Mouse (Mus musculus) hematopoietic stem cell, adult 5-6 weeks (primary cell): ENCODE measurements around the gene Gm10197. TPM values are rescaled to one million over a fixed set of nuclear protein-coding genes. Genes with fewer than 3 reads are reported as not detected.
A peak's percentile ranks its signal among the peaks of the same experiment; 100 is the strongest.

Source experiments
- ATAC-seq, 2 experiments: fragments of 125-278 bp in 1 of 2; replicated peaks in 1 of 2; 2 replicates each; pipeline ENCODE4 v1.8.0; 2016 to 2017; ENCODE audit warnings: inconsistent platforms in 2 of 2, mild to moderate bottlenecking in 2 of 2, moderate number of reproducible peaks in 2 of 2, low read depth in 1 of 2, moderate TSS enrichment in 1 of 2; ENCODE audit not compliant: low FRiP score in 2 of 2, poor library complexity in 2 of 2, severe bottlenecking in 2 of 2, insufficient read depth in 1 of 2, low TSS enrichment in 1 of 2
- total RNA-seq: library from RNA; stranded (forward); fragments of 172-1452, 232-1000 nt; gene quantifications from 2 replicates; pipeline ENCODE4 v1.2.3, GENCODE M21; 2017

Gene Gm10197
- total RNA-seq = not detected in 2 replicates

DNA sequence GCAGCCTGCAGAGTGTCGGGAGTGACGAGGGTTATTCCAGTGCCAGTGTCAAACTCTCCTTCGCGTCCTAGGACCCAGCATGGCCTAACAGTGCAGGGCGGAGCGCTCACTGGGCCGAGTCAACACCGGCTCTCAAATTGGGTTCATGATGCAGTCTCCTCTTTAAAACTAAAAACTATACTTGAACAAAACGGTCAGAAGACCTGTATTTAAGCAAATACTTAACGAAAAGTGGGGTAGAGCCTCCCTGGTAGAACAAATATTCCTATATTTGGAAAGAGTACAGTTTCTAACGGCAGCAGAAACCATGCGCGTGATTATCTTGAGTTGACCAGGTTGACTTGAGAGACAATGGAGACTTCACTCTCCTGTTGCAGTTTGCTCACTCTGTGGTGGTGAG is at the start of gene Gm10197:
TSS of gene Gm10197 (minus strand) at position 101 of the 400 bp plus-strand sequence.
- no peak for ATAC-seq

DNA sequence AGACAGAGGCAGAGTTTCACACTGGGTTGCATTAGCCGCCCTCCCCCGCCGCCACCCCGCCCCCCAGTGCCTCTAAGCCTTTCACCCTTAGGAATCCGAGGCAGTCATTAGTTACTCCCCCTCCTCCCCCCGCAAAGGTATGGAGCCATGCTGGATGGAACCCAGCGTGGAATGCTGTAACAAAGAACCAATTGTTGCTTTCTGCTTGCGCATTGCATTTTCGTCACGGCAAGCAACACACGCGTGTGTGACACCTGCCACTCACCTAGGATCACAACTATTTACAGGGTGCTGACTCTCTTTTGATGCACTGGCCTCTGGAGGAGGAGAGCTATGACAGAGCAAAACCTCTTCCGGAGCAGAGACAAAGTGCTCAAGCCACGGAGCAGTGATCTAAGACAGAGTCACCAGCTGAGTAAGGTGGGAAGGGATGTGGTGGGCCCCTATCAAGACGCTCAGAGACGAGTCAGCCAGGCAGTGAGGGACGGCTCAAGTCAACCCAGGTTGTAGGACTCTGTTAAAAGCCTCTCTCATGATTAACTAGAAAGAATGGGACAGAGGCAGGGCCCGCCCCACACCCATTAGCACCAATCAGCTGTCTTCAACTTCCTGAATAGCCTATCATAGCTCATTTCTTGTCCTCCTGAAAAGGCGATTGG is 49.5 kb upstream of the Gm10197 start:
- peak; percentile 47 to 51 for ATAC-seq

DNA sequence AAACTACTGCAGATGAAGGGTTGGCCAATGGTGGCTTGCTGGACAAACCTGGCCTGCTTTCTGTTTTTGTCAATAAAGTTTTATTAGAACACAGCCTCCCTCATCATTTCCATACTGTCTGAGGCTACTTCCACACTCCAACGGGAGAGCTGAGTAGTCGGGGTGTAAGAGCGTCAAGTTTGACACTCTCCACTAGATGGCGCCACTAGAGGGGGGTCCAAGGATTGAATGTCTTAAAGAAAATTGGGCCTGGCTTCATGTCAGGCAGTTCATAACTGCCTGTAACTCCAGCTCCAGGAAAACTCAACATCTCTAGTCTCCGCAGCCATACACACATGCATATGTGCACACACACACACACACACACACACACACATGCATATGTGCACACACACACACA is 48.3 kb upstream of the Gm10197 start:
- no peak for ATAC-seq

- no peak for ATAC-seq
Observed at GRCm38 (mm10) chr19:53415198-53415597, 43.6 kb upstream of the Gm10197 start.

DNA sequence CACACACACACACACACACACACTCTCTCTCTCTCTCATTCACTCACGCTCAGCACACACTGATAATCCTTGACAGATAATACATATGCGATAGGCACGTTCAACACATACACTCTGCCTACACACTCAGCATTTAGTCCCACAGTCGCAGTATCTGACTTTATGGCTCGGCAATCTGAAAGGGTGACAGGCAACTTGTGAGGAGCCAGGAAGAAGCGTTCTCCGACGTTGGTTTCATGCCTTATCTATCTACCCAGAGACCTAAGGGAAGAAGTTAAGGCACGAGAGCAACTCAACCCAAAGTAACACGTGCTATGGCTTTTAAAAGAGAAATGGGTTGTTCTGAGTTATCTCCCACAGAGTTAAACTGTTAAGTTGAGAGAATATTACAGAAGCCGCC is 43.1 kb upstream of the Gm10197 start:
- ATAC-seq = no peak

DNA sequence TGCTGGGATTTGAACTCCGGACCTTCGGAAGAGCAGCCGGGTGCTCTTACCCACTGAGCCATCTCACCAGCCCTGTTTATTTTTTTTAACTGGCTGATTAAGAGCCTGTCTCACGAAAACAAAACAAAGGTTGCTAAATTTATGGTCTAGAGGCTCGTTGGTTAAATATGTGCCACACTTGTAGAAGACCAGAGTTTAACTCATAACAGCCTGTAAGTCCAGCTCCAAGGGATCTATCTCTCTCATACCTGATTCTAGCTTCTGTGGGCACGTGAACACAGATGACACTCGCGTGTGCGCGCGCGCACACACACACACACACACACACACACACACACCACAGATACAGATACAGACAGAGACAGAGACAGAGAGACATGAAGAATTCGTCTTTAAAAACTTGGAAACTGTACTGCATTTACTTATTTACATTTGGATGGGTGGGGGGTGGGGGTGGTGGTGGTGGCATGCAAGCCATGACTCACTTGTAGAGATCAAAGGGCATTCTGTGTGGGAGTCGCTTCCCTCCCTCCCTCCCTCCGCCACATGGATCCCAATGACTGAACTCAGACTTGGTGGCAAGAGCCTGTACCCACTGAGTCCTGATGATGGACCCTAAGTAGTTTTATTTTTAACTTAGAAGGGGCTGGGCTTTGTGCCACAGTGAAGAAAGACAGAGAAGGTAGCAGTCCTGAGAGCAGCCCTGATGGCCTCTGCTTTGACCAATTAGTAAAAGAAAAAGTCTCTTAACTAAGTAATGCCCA is 42.2 kb upstream of the Gm10197 start:
- no peak for ATAC-seq

DNA sequence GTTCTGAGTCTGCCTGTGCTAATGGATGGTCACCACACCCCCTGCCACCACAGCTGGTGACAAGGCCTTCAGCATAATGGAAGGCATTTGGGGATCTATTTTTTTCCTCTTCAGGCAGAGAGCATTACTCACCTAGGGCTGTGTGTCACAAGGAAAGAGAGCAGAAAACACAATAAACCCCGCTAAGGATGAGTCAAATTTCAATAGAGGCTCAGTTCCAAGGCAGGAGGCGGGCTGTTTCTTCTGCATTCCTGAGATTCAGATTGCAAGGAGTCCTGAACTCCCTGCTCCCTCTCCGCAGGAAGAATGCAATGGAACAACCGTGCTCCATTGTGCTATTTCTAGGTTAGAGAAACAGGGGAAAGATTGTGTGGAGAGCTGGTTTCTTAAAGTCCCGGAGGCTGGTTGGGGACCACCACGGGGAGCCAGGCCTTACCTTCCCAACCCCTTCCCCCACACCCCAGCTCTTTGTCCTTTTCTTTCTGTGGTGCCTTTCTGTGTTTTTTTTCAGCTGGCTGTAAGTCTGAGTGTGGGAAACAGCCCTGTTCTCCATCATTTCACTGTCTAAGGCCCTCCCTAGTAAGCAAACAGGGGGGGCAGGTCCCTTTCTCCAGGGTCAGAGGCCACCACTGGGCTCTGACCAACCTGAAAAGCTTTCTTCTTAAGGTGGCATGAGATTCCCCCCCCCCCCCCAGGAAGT is 40.7 kb upstream of the Gm10197 start:
- ATAC-seq = no peak

GRCm38 (mm10) chr19:53409663-53410307 is 38.2 kb upstream of the Gm10197 start:
- ATAC-seq = no peak

DNA sequence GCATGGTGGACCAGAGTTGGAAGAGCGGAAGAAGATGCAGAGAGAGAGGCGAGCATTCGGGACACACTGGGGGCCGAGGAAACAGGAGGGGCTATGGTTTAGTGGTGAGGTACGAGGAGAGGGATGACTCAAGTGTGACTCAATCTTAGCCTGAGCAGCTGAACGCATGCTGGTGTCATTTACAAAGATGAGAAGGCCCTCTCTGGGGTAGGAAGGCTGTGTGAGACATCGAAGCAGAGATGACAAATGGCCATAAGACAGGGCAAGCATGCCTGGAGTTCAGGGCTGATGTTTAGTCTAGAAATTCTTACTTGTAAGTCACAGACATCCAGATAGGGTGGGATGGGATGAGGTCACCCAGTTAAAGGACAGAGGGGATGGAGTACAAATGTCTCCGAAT is 36.8 kb upstream of the Gm10197 start:
- no peak for ATAC-seq

DNA sequence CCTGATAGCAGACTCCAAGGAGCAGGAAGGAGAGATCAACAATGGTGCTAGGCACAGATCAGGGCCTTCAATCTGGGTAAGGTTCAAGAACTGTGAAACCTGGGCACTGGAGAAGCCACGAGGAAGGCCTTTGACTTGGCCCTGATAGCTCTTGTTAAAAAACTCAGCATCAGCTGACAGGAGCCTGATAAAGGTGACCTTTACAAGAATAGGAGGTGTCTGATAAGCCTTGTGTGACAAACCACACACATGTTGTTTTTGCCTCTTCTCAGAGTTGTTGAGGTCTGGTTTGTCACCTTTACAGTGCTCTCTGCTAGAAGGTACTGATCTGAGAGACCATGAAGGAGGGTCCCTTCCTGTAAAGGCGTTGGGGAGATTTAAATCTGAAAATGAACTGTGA is 35.8 kb upstream of the Gm10197 start:
- no peak for ATAC-seq

DNA sequence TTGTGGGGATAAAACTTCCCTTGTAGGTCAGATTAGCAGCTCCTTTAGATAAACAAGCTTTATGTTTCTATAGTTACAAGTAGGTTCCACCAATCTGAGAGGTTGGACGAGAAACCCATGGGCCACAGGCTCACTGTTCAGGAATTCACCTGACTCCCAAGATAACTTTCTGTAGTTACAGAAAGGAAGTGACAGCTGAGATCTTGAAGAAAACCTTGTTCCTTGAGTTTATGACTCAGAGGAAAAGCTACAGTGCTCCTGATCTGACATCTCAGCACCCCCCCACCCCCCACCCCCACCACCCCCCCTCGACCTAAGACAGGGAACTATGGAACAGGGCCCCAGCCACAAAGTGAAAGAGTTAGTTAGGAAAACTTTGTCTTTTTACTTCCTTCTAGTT is 34.2 kb upstream of the Gm10197 start:
- peak in 1 of 2 experiments; percentile 7; a peak in 1 of 4 replicates for ATAC-seq

- ATAC-seq = no peak
Observed at GRCm38 (mm10) chr19:53404837-53405356, 33.3 kb upstream of the Gm10197 start.

GRCm38 (mm10) chr19:53404219-53404836 is 32.8 kb upstream of the Gm10197 start:
- ATAC-seq = no peak

GRCm38 (mm10) chr19:53402741-53403432 is 31.3 kb upstream of the Gm10197 start:
- ATAC-seq = no peak

GRCm38 (mm10) chr19:53400332-53401110 is 29.0 kb upstream of the Gm10197 start:
- no peak; a peak in 1 of 4 replicates for ATAC-seq

DNA sequence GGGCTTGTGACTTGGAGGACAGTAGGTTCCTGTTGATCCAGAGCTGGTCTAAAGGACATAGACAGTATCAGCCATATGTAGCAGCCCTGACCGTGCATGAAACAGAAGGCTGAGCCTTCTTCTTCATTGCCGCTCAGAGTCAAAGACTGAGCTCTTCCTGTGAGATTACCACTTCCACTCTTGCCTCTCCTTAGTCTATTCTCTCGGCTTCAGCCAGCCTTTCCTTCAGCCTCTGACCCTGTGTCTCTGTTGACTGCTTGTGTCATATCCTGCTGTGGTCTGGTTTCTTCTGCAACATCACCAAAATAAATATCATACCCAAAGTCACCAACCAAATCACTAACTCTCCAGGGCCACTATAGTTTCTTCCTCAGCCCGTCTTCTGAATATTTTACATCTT is 27.6 kb upstream of the Gm10197 start:
- ATAC-seq = peak; percentile 58 to 63; a peak in 3 of 4 replicates
